Mouse (Mus musculus) thymus, postnatal 10 days (tissue): ENCODE data around the gene Csrp1.

Experiments used
- DNase-seq, 2 experiments: peaks; one replicate each; pipeline ENCODE4 v3.0.0; 2021; ENCODE audit warnings: low spot score in 2 of 2

Csrp1 gene

DNA sequence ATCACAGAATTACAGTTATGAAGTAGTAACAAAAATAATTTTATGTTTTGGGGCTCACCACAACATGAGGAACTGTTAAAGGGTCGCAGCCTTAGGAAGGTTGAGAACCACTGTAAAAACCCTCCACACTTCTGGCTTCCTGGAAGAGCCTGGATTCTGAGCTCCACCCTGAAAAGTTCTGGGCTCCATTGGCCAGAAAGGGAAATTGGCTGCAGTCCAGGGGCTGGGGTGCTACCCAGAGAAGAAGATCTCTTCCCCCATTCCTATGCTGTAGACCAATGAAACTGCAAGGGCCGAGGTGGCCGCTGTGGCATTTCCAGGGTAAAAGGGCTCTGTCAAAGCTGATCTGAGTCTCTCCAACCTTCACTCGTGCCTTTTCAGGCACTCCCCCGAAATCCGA lies 21.8 kb upstream of the Csrp1 start:
- no peak for DNase-seq

DNA sequence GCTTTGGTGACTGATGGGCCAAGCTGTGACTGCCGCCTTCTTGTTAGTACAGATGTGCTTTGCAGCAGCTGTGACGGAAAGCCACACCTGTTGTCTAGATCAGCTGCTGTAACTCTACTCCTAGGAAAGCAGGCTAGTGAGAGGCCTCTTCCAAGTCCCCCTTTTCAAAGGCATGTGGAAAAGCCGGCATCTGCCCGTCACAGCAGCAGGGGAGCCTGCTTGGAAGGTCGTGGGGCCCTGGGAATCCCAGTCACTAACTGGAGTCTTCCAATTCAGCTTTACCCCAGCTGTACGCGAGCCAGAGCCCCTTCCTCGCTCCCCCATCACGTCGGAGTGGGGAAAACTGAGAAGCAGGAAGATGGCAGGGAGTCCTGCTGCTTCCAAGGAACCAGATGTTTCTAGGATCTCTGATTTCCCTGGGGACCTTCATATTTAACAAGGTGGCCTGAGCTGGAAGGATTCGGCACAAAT lies 21.4 kb upstream of the Csrp1 start:
- no peak for DNase-seq

GRCm38 (mm10) chr1:135698996-135699705 lies 20.7 kb upstream of the Csrp1 start:
- peak; percentile 21 to 54 for DNase-seq

GRCm38 (mm10) chr1:135699892-135700291 lies 20.0 kb upstream of the Csrp1 start:
- no peak for DNase-seq

DNA sequence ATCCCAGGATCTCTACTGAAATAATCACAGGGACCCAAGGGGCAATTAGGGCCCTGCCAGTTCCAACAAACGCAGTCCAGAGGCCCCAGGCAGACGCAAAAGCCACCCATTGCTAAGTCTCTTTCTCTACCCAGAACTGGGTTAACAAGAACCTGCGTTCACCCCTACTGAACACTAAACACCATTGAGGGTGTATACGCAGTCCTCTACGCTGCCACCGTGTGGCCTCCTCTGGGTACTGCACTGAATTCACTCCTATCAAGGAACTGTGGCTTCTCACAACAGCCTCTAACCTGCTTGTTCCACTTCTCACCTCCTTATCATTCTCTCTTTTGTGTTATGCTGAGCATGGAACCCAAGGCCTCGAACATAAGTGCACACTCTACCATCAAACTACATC lies 19.3 kb upstream of the Csrp1 start:
- peak; percentile 45 to 75 for DNase-seq

- DNase-seq, result no peak
Measured at GRCm38 (mm10) chr1:135701314-135701713, 18.5 kb upstream of the Csrp1 start.

DNA sequence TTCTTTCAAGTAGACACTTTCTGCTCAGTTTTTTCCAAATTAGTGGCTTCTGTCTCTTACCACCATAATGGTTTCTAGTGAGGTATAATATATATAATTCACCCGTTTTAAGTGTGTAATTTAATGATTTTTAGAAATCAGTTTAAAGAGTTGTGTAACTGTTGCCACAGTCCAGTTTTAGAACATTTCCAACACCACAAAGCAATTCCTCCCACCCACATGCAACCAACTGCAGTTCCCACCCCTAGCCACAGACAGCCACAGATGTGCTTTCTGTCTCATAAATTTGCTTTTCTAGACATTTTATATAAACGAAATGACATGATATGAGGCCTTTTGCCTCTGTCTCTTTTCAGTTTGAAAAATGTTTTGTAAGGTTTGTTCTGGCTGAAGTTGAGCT lies 17.1 kb upstream of the Csrp1 start:
- no peak for DNase-seq

- DNase-seq, result no peak
Measured at GRCm38 (mm10) chr1:135704317-135704821, 15.5 kb upstream of the Csrp1 start.

- DNase-seq, result no peak
Measured at GRCm38 (mm10) chr1:135708369-135708768, 11.5 kb upstream of the Csrp1 start.

DNA sequence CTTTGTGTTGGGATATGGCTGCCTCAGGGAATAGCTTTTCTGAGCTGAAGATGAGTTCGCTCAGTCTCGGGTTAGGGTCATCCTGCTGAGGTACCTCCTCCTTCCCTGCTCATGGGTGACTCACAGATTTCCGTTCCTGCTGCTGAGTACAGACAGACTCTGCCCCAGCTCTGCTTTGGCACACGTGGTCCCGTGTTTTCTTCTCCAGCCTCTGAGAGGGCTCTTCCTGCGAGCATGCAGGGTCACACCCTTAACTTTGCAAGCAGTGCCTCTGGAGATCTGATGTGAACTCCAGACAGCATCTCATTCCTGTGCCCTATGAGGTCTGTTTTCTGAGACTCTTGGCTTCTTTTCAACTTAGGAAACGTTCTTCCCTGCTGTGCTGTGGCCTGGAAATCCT lies 8.7 kb upstream of the Csrp1 start:
- DNase-seq, result no peak

GRCm38 (mm10) chr1:135714028-135714815 lies 5.6 kb upstream of the Csrp1 start:
- DNase-seq, result no peak

GRCm38 (mm10) chr1:135714901-135715609 lies 4.8 kb upstream of the Csrp1 start:
- DNase-seq, result no peak

DNA sequence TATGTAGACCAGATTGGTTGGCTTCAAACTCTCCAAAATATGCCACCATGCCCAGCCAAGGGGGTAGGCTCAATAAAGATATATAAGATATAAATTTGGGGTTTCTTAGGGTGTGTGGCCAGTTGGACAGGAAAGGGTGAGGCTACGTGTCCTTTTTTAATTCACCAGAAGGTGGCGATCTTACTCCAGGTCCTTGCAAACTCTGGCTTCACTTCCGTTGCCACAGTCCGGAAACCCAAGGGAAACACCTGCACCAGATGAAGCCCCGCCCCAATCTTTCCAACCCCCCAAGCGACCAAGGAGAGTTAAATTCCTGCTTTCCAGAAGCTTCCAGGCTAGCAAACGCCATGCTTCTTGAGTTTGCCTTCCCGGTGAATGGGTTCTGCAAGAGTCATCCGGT lies 375 bp upstream of the Csrp1 start:
- DNase-seq, result peak; percentile 78 to 88

- DNase-seq, result no peak
Measured at GRCm38 (mm10) chr1:135723016-135723415, 3.2 kb downstream of the Csrp1 start.

- no peak for DNase-seq
Measured at GRCm38 (mm10) chr1:135724134-135724533, 4.3 kb downstream of the Csrp1 start.

- peak in 1 of 2 experiments; percentile 35 for DNase-seq
Measured at GRCm38 (mm10) chr1:135725324-135725723, 5.5 kb downstream of the Csrp1 start.

DNA sequence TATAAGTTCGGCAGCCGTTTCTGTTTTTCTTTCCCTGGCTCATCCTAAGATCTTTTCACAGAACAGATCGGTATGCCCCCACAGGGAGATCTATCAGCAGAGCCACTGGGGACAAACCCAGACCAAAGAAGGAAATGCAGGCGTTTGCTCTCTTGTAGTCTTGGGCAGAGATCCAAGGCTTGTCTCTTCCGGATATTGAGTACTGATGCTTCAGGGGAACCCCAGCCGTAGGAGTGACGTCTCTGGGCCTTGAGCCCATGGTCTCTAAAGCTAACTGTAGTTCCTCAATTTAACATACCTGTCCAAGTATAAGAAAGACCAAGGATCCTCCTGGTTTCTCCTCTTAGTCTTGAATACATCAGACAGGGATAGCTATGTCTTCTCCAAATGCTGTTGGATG lies 6.1 kb downstream of the Csrp1 start:
- no peak for DNase-seq

DNA sequence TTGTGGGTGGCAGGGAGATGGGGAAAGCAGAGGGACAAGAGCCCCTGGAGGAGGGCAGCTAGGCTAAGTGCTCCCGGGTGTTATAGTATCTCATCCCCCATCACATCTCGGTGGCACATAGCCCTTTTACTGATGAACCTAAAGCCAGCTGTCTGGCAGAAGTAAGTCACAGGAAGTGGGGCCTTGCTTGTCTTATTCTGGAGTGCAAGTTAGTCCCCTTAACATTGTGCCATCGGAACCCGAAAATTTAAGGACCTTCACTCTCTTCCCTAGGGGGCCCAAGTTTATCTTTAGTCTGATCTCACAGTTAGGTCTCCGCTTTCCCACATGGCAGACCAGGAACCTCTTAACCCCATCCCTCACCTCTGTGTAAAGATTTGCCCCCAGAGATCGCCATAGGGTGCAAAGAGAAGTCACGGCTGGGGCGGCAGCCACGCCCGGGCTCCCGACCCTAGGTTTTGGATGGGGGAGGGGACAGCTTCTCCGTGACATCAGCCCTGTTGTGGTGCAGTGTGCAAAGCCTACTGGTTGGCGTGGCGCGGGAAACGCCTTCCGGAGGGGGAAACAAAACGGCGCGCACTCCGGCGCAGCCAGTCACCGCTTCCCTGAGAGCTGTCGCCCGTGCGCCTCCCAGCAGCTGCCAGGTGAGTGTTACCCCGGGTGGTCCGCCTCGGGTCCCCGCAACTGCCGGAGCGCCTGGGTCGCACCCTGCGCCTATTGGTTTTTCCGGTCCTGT lies 8.9 kb downstream of the Csrp1 start:
- peak; percentile 95 for DNase-seq

- DNase-seq, result no peak
Measured at GRCm38 (mm10) chr1:135729367-135729713, 9.5 kb downstream of the Csrp1 start.

- DNase-seq, result no peak
Measured at GRCm38 (mm10) chr1:135729821-135730220, 10.0 kb downstream of the Csrp1 start.

DNA sequence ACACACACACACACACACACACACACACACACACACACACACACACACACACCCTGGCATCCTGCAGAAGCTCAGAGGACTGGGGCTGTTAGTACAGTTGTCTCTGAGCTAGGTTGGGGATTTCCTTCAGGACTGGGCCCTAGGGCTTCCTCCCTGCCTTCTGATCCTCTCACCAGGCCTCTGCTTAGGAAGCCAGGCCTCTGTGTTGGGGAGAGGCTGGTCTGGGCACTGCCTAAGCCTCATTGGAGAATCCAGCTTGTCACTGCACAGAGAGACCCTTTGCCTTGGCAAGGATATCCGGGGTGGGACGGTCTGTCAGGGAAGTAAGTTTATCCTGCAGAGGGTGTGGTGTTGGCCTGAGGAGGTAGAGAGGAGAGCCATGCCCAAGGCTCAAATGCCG lies 10.4 kb downstream of the Csrp1 start:
- DNase-seq, result no peak

GRCm38 (mm10) chr1:135731393-135731792 lies 11.5 kb downstream of the Csrp1 start:
- DNase-seq, result no peak
